Mouse (Mus musculus) monocyte, adult 59 days (primary cell): Measurements from ENCODE around the gene Cpt1a. TPM values are rescaled to one million over a fixed set of nuclear protein-coding genes. Genes with fewer than 3 reads are reported as not detected.

ENCODE experiments used
- total RNA-seq, 2 experiments: library from RNA; stranded (reverse); gene quantifications; one replicate each; pipeline ENCODE4 v1.2.4; 2023

Gene Cpt1a
- 100 to 1,000 TPM; 154 to 165 TPM for total RNA-seq

DNA sequence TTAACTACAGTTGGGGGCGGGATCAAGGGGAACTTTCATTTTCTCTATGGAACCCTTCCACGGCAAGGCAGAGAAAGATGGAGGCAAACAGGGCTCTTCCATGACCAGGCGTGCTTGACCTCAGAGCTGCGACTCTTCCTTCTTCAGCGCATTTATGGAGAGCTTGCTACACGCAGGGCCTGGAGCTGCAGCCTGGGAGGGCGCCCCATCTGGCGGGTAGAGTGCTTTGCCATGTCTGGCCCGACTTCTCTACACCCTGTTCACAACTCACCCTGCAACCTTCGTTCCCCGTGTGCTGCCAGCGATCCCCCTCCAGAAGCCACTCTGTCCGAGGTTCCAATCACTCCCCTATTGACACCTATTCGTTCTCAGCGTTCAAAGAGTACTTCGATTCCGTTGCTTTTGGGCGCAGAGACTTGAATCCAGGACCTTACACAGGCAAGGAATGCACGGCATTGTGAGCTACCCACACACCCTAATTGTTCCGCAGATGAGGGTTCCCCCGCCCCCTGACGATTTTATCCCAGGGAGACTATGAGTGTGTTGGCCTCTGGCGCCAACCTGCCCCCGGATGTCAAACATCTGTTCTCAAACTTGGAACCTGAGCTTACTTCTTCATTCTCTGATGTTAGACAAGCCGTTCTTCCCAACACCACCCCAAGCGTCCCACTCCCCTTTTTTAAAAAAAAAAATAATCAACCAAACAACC, at the start of gene Cpt1a:
Cpt1a (plus strand) TSS at position 74 of the 709 bp plus-strand sequence.

DNA sequence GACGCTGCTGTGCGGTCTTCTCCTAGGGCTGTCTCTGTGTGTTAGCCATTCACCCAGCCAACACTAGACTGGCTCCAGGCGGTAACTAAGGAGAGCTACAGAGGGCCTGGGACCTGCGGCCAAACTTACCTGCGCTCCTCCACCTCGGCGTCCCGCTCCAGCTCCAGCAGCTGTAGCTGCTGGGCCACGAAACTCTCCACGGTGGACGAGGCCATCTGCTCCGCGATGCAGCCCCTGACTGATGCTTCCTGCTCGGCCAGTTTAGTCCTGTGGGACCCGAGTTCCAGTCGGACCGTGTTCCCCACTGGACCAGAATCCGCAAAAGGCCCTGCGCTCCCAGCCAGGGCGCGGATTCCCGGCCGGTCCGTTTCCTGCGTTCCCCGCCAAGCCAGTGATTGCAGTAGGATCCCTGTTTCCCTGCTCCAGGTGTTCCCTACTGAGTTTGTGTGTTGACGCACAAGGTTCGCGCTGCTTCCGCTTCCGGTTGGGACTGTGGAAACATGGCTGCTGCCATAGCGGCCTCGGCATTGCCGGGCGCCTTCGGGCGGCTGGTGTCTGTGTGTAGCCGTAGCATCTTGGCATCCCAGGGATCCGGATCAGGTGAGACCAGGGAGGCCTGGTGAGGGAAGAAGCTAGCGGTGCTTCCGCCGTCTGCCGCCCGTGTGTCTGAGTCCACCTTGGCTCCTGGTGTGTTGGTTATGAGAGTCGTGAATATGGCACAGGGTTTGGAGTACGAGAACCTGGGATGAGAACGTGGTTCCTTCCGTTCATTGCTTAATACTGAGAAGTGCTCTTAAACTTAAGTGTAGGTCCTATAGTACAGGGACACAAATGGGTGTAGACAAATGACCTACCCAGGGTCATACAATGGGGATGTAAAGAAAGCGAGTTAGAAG, 39.3 kb upstream of the Cpt1a start, which contains the start of the genes Mrpl21 and Ighmbp2:
Mrpl21 (plus strand) TSS at position 330 of the 896 bp plus-strand sequence.
Ighmbp2 (minus strand) TSS at position 446 of the 896 bp plus-strand sequence.

DNA sequence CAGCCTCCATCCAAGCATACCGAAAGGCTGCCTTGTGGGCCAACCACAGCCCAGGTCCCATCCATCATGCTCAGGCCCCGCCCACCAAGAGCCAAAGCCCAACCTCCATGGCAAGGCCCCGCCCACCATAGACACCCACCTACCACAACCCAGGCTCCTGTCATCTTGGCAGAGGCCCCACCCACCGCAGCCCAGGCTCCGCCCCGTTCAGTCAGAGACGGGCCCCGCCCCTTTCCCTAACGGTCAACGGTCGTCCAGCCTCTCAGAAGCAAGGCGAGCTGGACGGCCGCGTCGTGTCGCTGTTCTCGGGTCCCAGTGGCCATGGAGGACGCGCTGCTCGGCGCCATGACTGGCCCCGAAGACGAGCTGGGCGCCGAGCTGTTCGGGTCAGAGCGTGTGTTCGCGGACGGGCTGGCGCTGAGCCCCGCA, 66.5 kb downstream of the Cpt1a start, which contains the start of gene Tesmin:
Tesmin (plus strand) TSS at position 229 of the 429 bp plus-strand sequence.

DNA sequence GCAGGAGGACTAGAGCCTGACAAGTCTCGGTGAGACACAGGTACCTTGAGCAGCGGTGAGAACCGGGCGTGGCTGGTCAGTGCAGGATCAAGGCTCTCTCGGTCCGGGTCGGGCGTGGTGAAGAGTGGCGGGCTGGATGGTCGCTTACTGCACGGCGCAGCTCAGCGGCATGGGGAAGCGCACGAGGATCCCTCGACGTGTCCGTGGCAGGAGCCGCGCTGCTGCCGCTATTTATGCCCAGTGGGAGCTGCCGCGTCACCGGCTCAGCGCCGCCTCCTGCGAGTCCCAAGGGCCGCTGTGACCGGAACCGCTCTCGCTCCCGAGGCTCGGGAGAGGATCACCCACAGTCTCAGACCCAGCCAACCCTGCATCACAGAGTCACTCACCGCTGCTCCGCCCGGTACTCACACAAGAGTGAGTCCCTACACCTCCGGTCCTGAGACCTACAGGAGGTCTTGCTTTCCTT, 92.2 kb downstream of the Cpt1a start, which contains the start of gene Gal:
Gal (minus strand) TSS at position 277 of the 466 bp plus-strand sequence.

Other genes with a start within 250 kb of the Cpt1a start
- 10 to 100 TPM; 28.3 to 33.9 TPM for gene Mrpl21, start 39.4 kb upstream of the Cpt1a start, total RNA-seq
- gene Ighmbp2, start 39.3 kb upstream of the Cpt1a start, total RNA-seq, result 1 to 10 TPM; 7.4 to 7.8 TPM
- gene Tesmin, start 66.5 kb downstream of the Cpt1a start, total RNA-seq, result 1 to 10 TPM; 4.2 to 5.3 TPM
- under 1 TPM in 1 of 2 experiments, not detected in 1; 0.70 TPM for gene Gal, start 92.2 kb downstream of the Cpt1a start, total RNA-seq